Mouse (Mus musculus): ENCODE data around the gene Zap70. TPM values are rescaled to one million over a fixed set of nuclear protein-coding genes. Genes with fewer than 3 reads are reported as not detected.

The Zap70 gene
- polyA plus RNA-seq, 1 experiment from 2014 or later, result 0.51 TPM

GRCm38 (mm10) chr1:36780793-36781192 lies 19.2 kb downstream of the Zap70 start:
- Histone ChIP-seq H3K9me3 (no peaks in the 10 kb centered on the region), H3K4me3 (no peak overlapping the region), H3K4me1 (no peaks in the 10 kb centered on the region), H3K27me3 (peaks cover 3% of the 10 kb centered on the region; the same call in 1 of the 2 replicates), H3K4me2 (replicated peaks) (no peak overlapping the region), H3K27ac (no peak overlapping the region), H3K9ac (no peak overlapping the region), H3K36me3 (no peaks in the 10 kb centered on the region)
- ATAC-seq (ENCODE audit: insufficient number of reproducible peaks, insufficient read depth, low FRiP score, low TSS enrichment), result no peak
- WGBS, result 92% methylated on average over 13 of the region's 13 CpGs

GRCm38 (mm10) chr1:36782476-36782875 lies 20.9 kb downstream of the Zap70 start:
- WGBS, result 81% methylated on average over 11 of the region's 11 CpGs
- Histone ChIP-seq H3K4me1 (no peaks in the 10 kb centered on the region), H3K36me3 (no peaks in the 10 kb centered on the region), H3K27ac (no peak overlapping the region), H3K4me3 (no peak overlapping the region), H3K27me3 (peaks cover 3% of the 10 kb centered on the region; the same call in 1 of the 2 replicates), H3K9ac (no peak overlapping the region), H3K9me3 (no peaks in the 10 kb centered on the region), H3K4me2 (replicated peaks) (no peak overlapping the region)
- ATAC-seq (ENCODE audit: insufficient number of reproducible peaks, insufficient read depth, low FRiP score, low TSS enrichment), result no peak

GRCm38 (mm10) chr1:36784365-36785134 lies 23.0 kb downstream of the Zap70 start:
- no peaks in the 10 kb centered on the region for H3K4me1 ChIP-seq
- peak overlapping the region; percentile 8; the same call in 1 of the 2 replicates for H3K9ac ChIP-seq
- WGBS, result 3% methylated on average over 20 of the region's 20 CpGs
- peaks cover 3% of the 10 kb centered on the region; the same call in 1 of the 2 replicates for H3K27me3 ChIP-seq
- H3K4me3 ChIP-seq, result peak overlapping the region; percentile 35
- H3K9me3 ChIP-seq, result no peaks in the 10 kb centered on the region
- peak overlapping the region; percentile 77 for H3K4me2 ChIP-seq (replicated peaks)
- H3K36me3 ChIP-seq, result no peaks in the 10 kb centered on the region
- peak; percentile 68 for ATAC-seq (ENCODE audit: insufficient number of reproducible peaks, insufficient read depth, low FRiP score, low TSS enrichment)
- no peak overlapping the region for H3K27ac ChIP-seq

GRCm38 (mm10) chr1:36785238-36785641 lies 23.6 kb downstream of the Zap70 start:
- peak overlapping the region; percentile 77 for H3K4me2 ChIP-seq (replicated peaks)
- 2% methylated on average over 16 of the region's 16 CpGs for WGBS
- H3K9me3 ChIP-seq, result no peaks in the 10 kb centered on the region
- H3K36me3 ChIP-seq, result 0 out of 2 replicates have a peak, but pooled peaks cover 2% of the 10 kb centered on the region
- H3K4me1 ChIP-seq, result no peaks in the 10 kb centered on the region
- H3K27me3 ChIP-seq, result peaks cover 3% of the 10 kb centered on the region; the same call in 1 of the 2 replicates
- ATAC-seq (ENCODE audit: insufficient number of reproducible peaks, insufficient read depth, low FRiP score, low TSS enrichment), result no peak
- H3K4me3 ChIP-seq, result peak overlapping the region; percentile 35
- H3K27ac ChIP-seq, result no peak overlapping the region
- peak overlapping the region; percentile 8; the same call in 1 of the 2 replicates for H3K9ac ChIP-seq

- peaks cover 11% of the 10 kb centered on the region; the same call in 1 of the 2 replicates for H3K36me3 ChIP-seq
- no peak overlapping the region for H3K4me2 ChIP-seq (replicated peaks)
- H3K4me1 ChIP-seq, result no peaks in the 10 kb centered on the region
- no peak for ATAC-seq (ENCODE audit: insufficient number of reproducible peaks, insufficient read depth, low FRiP score, low TSS enrichment)
- 92% methylated on average over 7 of the region's 7 CpGs for WGBS
- no peaks in the 10 kb centered on the region for H3K9me3 ChIP-seq
- H3K27me3 ChIP-seq, result peaks cover 3% of the 10 kb centered on the region; the same call in 1 of the 2 replicates
- H3K9ac ChIP-seq, result no peak overlapping the region
- H3K4me3 ChIP-seq, result no peak overlapping the region
- H3K27ac ChIP-seq, result no peak overlapping the region
Measured at GRCm38 (mm10) chr1:36786377-36786776, 24.8 kb downstream of the Zap70 start.

- Histone ChIP-seq H3K4me1 (no peaks in the 10 kb centered on the region), H3K9me3 (no peaks in the 10 kb centered on the region), H3K4me2 (replicated peaks) (no peak overlapping the region), H3K9ac (no peak overlapping the region), H3K36me3 (peaks cover 37% of the 10 kb centered on the region), H3K4me3 (no peak overlapping the region), H3K27me3 (no peaks in the 10 kb centered on the region), H3K27ac (no peak overlapping the region)
- no peak for ATAC-seq (ENCODE audit: insufficient number of reproducible peaks, insufficient read depth, low FRiP score, low TSS enrichment)
- 73% methylated on average over 8 of the region's 8 CpGs for WGBS
Measured at GRCm38 (mm10) chr1:36789416-36789815, 27.8 kb downstream of the Zap70 start.

- 88% methylated on average over 7 of the region's 7 CpGs for WGBS
- no peaks in the 10 kb centered on the region for H3K9me3 ChIP-seq
- H3K36me3 ChIP-seq, result peaks cover 90% of the 10 kb centered on the region
- ATAC-seq (ENCODE audit: insufficient number of reproducible peaks, insufficient read depth, low FRiP score, low TSS enrichment), result peak; percentile 47; the same call in 1 of the 2 replicates
- no peak overlapping the region for H3K4me3 ChIP-seq
- H3K4me1 ChIP-seq, result no peaks in the 10 kb centered on the region
- H3K27ac ChIP-seq, result no peak overlapping the region
- H3K4me2 ChIP-seq (replicated peaks), result no peak overlapping the region
- H3K9ac ChIP-seq, result no peak overlapping the region
- H3K27me3 ChIP-seq, result no peaks in the 10 kb centered on the region
Measured at GRCm38 (mm10) chr1:36796711-36797110, 35.1 kb downstream of the Zap70 start.

- no peak overlapping the region for H3K4me2 ChIP-seq (replicated peaks)
- H3K4me1 ChIP-seq, result no peaks in the 10 kb centered on the region
- H3K36me3 ChIP-seq, result peaks cover 93% of the 10 kb centered on the region
- no peak overlapping the region for H3K27ac ChIP-seq
- H3K9me3 ChIP-seq, result no peaks in the 10 kb centered on the region
- no peak overlapping the region for H3K4me3 ChIP-seq
- H3K9ac ChIP-seq, result no peak overlapping the region
- H3K27me3 ChIP-seq, result no peaks in the 10 kb centered on the region
- WGBS, result 86% methylated on average over 10 of the region's 10 CpGs
- ATAC-seq (ENCODE audit: insufficient number of reproducible peaks, insufficient read depth, low FRiP score, low TSS enrichment), result no peak
Measured at GRCm38 (mm10) chr1:36797481-36797880, 35.9 kb downstream of the Zap70 start.

GRCm38 (mm10) chr1:36800379-36801011 lies 38.9 kb downstream of the Zap70 start:
- Histone ChIP-seq H3K4me1 (no peaks in the 10 kb centered on the region), H3K9me3 (no peaks in the 10 kb centered on the region), H3K27ac (no peak overlapping the region), H3K27me3 (no peaks in the 10 kb centered on the region), H3K4me2 (replicated peaks) (no peak overlapping the region), H3K36me3 (peaks cover 89% of the 10 kb centered on the region), H3K4me3 (no peak overlapping the region), H3K9ac (no peak overlapping the region)
- 82% methylated on average over 3 of the region's 3 CpGs for WGBS
- no peak for ATAC-seq (ENCODE audit: insufficient number of reproducible peaks, insufficient read depth, low FRiP score, low TSS enrichment)

- no peaks in the 10 kb centered on the region for H3K4me1 ChIP-seq
- peaks cover 87% of the 10 kb centered on the region for H3K36me3 ChIP-seq
- no peak for ATAC-seq (ENCODE audit: insufficient number of reproducible peaks, insufficient read depth, low FRiP score, low TSS enrichment)
- no peaks in the 10 kb centered on the region for H3K27me3 ChIP-seq
- WGBS, result 70% methylated on average over 9 of the region's 9 CpGs
- no peak overlapping the region for H3K9ac ChIP-seq
- H3K4me3 ChIP-seq, result no peak overlapping the region
- no peaks in the 10 kb centered on the region for H3K9me3 ChIP-seq
- H3K27ac ChIP-seq, result no peak overlapping the region
- H3K4me2 ChIP-seq (replicated peaks), result no peak overlapping the region
Measured at GRCm38 (mm10) chr1:36804259-36804658, 42.7 kb downstream of the Zap70 start.

GRCm38 (mm10) chr1:36804833-36805232 lies 43.2 kb downstream of the Zap70 start:
- Histone ChIP-seq H3K4me2 (replicated peaks) (no peak overlapping the region), H3K4me3 (no peak overlapping the region), H3K9me3 (no peaks in the 10 kb centered on the region), H3K27me3 (no peaks in the 10 kb centered on the region), H3K9ac (no peak overlapping the region), H3K36me3 (peaks cover 88% of the 10 kb centered on the region), H3K27ac (no peak overlapping the region), H3K4me1 (no peaks in the 10 kb centered on the region)
- ATAC-seq (ENCODE audit: insufficient number of reproducible peaks, insufficient read depth, low FRiP score, low TSS enrichment), result no peak
- WGBS, result 92% methylated on average over 4 of the region's 4 CpGs
